Mouse (Mus musculus) retina, adult 2 months (tissue): ENCODE data around the gene Hunk.

Experiments
- DNase-seq: peaks from one replicate; pipeline ENCODE4 v3.0.0-alpha.2; 2012; ENCODE audit warnings: low read depth, low spot score

Hunk gene

GRCm38 (mm10) chr16:90505252-90505651 lies 119.4 kb downstream of the Hunk start:
- DNase-seq, result no peak

- no peak for DNase-seq
Observed at GRCm38 (mm10) chr16:90505680-90506079, 119.9 kb downstream of the Hunk start.

DNA sequence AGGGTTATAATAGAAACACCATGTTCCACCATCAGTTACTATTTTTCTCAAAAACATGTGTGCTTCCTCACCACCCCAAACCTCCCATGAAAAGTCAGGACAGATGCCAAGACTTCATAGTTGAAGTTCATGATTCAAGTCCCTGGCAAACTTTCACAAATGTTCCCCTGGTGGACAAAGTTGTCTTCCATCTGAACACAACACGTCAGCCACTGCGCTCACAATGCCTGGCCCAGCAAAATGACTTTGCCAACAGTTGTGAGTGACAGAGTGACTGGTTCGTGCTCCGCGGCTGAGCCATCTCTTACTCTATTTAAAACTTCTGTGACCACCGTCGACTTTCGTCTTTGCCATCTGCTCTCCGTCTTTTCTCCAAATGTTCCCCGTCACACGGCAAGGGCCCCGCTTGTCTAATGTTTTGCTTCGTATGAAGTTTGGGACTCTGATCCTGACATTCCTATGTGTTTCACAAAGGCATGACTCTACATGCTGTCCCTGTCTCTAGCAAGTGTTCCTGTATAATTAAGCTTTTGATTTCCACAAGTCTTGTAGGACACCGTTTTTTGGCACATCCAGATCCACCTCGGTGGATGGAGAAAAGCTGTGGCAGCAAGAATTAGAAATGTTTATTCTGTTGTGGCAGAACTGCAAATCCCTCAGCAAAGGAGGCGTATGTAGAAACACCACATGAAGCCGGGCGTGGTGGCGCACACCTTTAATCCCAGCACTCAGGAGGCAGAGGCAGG lies 125.9 kb downstream of the Hunk start:
- no peak for DNase-seq

GRCm38 (mm10) chr16:90517041-90517440 lies 131.2 kb downstream of the Hunk start:
- DNase-seq, result no peak

GRCm38 (mm10) chr16:90518232-90518631 lies 132.4 kb downstream of the Hunk start:
- no peak for DNase-seq

DNA sequence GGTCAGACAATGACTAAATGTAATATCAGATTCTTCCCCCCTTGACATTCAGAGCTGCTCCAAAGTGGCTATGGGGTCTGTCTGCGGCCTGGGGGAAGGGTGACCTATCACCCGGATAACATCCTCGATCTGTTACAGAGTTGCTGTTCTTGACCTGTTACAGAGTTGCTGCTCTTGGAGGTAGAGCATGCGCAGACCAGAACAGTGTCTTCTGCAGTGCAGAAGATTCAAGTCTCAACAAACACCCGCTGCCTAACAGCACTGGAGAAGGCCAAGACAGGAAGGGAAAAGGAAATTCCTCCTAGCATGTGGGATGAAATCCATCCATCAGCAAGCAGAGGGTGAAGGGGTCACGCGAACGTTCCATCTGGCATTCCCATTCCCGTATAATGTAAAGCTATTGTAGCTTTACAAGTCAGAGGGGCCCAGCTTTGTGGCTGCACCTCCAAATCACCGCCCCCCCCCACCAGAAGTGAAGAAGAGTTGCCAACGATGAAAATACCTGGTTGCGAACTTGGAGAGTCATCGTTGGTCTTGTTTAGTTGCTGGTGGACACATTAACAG lies 133.0 kb downstream of the Hunk start:
- DNase-seq, result no peak

DNA sequence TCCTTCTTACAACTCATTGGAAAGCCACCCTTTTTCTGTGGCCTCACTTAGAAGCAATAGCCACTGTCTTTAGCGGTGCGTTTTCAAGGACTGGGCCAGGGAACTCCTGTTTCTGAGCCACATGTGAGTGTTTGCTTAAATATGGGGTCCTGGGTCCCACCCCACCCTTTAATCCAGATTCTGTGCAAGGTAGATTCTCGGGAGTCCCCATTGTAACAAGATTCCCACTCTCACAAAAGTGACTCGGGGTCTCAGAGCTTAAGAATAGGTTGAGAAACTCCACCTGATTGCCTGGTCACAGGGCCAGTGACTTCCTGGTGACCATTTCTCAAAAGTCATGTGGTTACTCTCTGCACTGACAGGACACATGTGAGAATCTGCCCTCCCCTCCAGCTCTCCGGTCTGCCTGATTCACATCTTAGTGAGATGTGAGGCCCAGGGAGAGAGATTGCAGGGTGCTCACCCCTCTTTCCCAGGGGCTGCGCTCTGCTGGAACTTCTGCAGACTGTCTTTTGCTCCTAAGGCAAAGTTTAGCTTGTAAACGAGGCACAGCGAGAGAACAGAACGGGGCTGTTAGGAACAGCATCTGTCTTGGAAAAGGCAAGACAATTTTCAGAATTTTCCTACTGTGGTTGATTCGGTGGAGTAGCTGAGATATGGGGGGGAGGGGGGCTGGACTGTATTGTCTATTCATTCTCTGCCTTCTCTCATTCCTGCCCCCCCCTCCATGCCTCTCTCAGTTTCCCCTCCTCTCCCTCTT lies 135.6 kb downstream of the Hunk start:
- no peak for DNase-seq

- no peak for DNase-seq
Observed at GRCm38 (mm10) chr16:90521951-90522255, 136.1 kb downstream of the Hunk start.

DNA sequence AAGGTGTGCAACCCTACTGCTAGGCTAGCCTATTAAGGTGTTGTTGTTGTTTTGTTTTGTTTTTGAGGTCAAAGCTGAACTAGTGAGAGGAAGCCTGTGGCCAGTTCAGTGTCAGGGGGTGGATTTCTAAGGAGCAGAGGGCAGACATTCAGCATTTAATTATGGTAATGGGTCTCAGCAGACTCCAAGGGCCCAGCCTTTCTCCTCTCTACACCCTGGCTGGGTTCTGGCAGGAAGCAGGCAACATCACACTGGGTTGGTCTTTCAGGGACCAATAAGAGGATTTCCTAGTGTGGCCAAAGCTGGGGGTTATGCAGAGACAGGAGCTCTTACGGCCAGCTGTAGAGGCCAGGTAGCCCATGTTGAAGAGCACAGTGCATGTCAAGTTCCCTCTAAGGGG lies 136.8 kb downstream of the Hunk start:
- no peak for DNase-seq

DNA sequence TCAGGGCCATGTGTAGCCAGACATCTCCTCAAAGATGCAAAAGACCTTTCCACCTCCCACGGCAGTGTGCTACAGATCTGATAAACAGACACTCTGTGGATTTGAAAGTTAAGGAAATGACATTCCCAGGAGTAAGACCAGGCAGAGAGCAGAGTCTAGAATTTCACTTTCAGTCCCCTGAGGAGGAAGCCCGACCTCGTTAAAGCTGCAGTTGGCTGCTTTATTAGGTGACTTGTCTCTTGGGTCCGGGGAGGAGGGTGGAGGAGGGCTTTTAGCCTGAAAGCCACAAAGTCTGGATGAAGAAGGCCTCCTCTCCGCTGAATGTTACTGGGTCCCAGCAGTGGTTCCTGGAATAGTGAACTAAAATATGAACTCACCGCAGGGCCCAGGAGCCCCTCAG lies 137.6 kb downstream of the Hunk start:
- DNase-seq, result no peak

GRCm38 (mm10) chr16:90523894-90524293 lies 138.1 kb downstream of the Hunk start:
- no peak for DNase-seq

- no peak for DNase-seq
Observed at GRCm38 (mm10) chr16:90524393-90524792, 138.6 kb downstream of the Hunk start.

GRCm38 (mm10) chr16:90533119-90533673 lies 147.4 kb downstream of the Hunk start:
- DNase-seq, result no peak

GRCm38 (mm10) chr16:90534591-90534990 lies 148.8 kb downstream of the Hunk start:
- DNase-seq, result no peak

- DNase-seq, result no peak
Observed at GRCm38 (mm10) chr16:90538926-90539325, 153.1 kb downstream of the Hunk start.

- DNase-seq, result no peak
Observed at GRCm38 (mm10) chr16:90541191-90541590, 155.4 kb downstream of the Hunk start.

- DNase-seq, result no peak
Observed at GRCm38 (mm10) chr16:90542383-90542782, 156.6 kb downstream of the Hunk start.

GRCm38 (mm10) chr16:90544175-90544574 lies 158.4 kb downstream of the Hunk start:
- no peak for DNase-seq

DNA sequence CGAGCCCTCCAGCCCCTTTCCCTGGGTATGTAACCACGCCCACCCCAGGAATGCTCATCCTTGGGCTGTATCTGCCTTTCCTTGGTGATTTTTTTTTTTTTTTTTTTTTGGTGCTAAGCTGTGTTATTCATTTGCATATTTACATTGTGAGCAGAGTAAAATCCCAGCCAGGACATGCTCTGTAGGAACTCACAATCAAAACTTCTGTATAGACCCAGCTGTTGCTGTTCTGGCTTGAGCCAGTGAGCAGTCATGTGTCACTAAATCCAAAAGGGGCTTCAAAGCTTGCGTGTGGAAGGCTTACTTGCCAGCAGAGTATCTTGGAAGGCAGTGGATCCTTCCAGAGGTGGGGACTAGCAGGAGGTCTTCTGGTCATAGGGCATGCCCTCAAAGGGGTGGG lies 159.7 kb downstream of the Hunk start:
- no peak for DNase-seq

DNA sequence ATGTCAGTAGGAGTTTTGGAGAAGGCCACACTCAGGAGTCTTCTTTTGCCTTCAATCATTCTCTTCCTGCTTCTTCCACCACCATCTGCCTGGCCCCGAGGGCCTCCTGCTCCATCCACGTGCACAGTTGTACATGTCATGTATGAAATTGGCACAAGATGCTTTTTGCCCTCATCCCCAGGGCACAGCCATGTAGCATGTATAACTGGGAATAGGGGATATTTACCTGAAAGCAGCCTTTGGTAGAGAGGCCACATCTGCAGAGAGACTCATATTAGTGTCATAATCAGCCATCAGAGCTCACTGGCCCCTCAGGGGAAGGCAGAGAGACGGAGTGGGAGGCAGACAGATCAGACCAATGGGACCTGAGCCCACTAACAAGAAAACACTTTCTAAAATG lies 160.8 kb downstream of the Hunk start:
- DNase-seq, result no peak

- DNase-seq, result no peak
Observed at GRCm38 (mm10) chr16:90547996-90548395, 162.2 kb downstream of the Hunk start.
